Mouse (Mus musculus): Measurements from ENCODE around the gene Dnajc22.

Gene Dnajc22

GRCm38 (mm10) chr15:99115065-99115423 is 22.1 kb downstream of the Dnajc22 start:
- in situ Hi-C loops (cut with MboI, MseI) = no loop called here

- in situ Hi-C loops (cut with MboI, MseI) = no loop called here
Measured at GRCm38 (mm10) chr15:99116539-99116938, 23.6 kb downstream of the Dnajc22 start.

- in situ Hi-C loops (cut with MboI, MseI) = no loop called here
Measured at GRCm38 (mm10) chr15:99120814-99121213, 27.8 kb downstream of the Dnajc22 start.

GRCm38 (mm10) chr15:99122642-99123041 is 29.7 kb downstream of the Dnajc22 start:
- in situ Hi-C loops (cut with MboI, MseI) = no loop called here

- in situ Hi-C loops (cut with MboI, MseI) = no loop called here
Measured at GRCm38 (mm10) chr15:99125711-99126080, 32.7 kb downstream of the Dnajc22 start, which contains the start of gene Spats2. Gene Spats2, plus strand, starts transcription at chr15:99125916.

GRCm38 (mm10) chr15:99126081-99126815 is 33.3 kb downstream of the Dnajc22 start:
- in situ Hi-C loops (cut with MboI, MseI) = no loop called here

GRCm38 (mm10) chr15:99126816-99127365 is 33.9 kb downstream of the Dnajc22 start:
- in situ Hi-C loops (cut with MboI, MseI) = no loop called here

GRCm38 (mm10) chr15:99127851-99128522 is 35.0 kb downstream of the Dnajc22 start:
- in situ Hi-C loops (cut with MboI, MseI) = no loop called here

GRCm38 (mm10) chr15:99129441-99129840 is 36.5 kb downstream of the Dnajc22 start:
- in situ Hi-C loops (cut with MboI, MseI) = no loop called here

- in situ Hi-C loops (cut with MboI, MseI) = no loop called here
Measured at GRCm38 (mm10) chr15:99129956-99130910, 37.3 kb downstream of the Dnajc22 start.

- in situ Hi-C loops (cut with MboI, MseI) = no loop called here
Measured at GRCm38 (mm10) chr15:99138389-99138788, 45.4 kb downstream of the Dnajc22 start.

GRCm38 (mm10) chr15:99139669-99140068 is 46.7 kb downstream of the Dnajc22 start:
- in situ Hi-C loops (cut with MboI, MseI) = no loop called here

- in situ Hi-C loops (cut with MboI, MseI) = no loop called here
Measured at GRCm38 (mm10) chr15:99150516-99150915, 57.5 kb downstream of the Dnajc22 start.

GRCm38 (mm10) chr15:99151324-99151723 is 58.4 kb downstream of the Dnajc22 start:
- in situ Hi-C loops (cut with MboI, MseI) = no loop called here

GRCm38 (mm10) chr15:99153466-99153865 is 60.5 kb downstream of the Dnajc22 start:
- in situ Hi-C loops (cut with MboI, MseI) = no loop called here

All from T-helper 1 cell (primary cell).